Mouse (Mus musculus) MEL (cell line): ENCODE results near the gene Kdm5a. TPM values are rescaled to one million over a fixed set of nuclear protein-coding genes. Genes with fewer than 3 reads are reported as not detected.
A peak's percentile ranks its signal among the peaks of the same experiment; 100 is the strongest.

Experiments used
- DNase-seq: peaks from one replicate; pipeline ENCODE4 v3.0.0; 2011; ENCODE audit warnings: low read depth, low spot score
- H3K27ac ChIP-seq: 2 replicates; pipeline ENCODE4 v1.5.1; 2012; ENCODE audit warnings: low read depth, mild to moderate bottlenecking, control low read depth, low read length, moderate library complexity; ENCODE audit not compliant: control insufficient read depth
- H3K27me3 ChIP-seq, 2 experiments: fragments of 150-350 bp in 1 of 2; sonication (generic) in 1 of 2; 2 replicates each; pipeline ENCODE4 v1.6.1; 2012; ENCODE audit warnings: low read length in 2 of 2, mild to moderate bottlenecking in 2 of 2, improper control_type of control experiment in 1 of 2, moderate library complexity in 1 of 2; ENCODE audit not compliant: insufficient read depth in 2 of 2, control insufficient read depth in 1 of 2
- H3K36me3 ChIP-seq, 2 experiments: 2 replicates each; pipeline ENCODE4 v1.6.1; 2012 to 2014; ENCODE audit warnings: low read length in 2 of 2, improper control_type of control experiment in 1 of 2, inconsistent platforms in 1 of 2, mild to moderate bottlenecking in 1 of 2; ENCODE audit not compliant: insufficient read depth in 2 of 2, control insufficient read depth in 1 of 2
- H3K4me1 ChIP-seq, 2 experiments: fragments of 150-350 bp in 1 of 2; sonication (generic) in 1 of 2; 2 replicates each; pipeline ENCODE4 v1.6.1; 2012; ENCODE audit warnings: low read length in 2 of 2, improper control_type of control experiment in 1 of 2, mild to moderate bottlenecking in 1 of 2; ENCODE audit not compliant: insufficient read depth in 2 of 2, control insufficient read depth in 1 of 2
- H3K4me3 ChIP-seq, 2 experiments: fragments of 150-350 bp in 1 of 2; sonication (generic) in 1 of 2; 2 replicates each; pipeline ENCODE4 v1.5.1; 2012; ENCODE audit warnings: low read depth in 2 of 2, low read length in 2 of 2, mild to moderate bottlenecking in 2 of 2, moderate library complexity in 2 of 2, control low read depth in 1 of 2, improper control_type of control experiment in 1 of 2; ENCODE audit not compliant: control insufficient read depth in 1 of 2, insufficient read depth in 1 of 2
- H3K79me2 ChIP-seq: 2 replicates; pipeline ENCODE4 v1.6.1; 2012; ENCODE audit warnings: mild to moderate bottlenecking, low read length, moderate library complexity; ENCODE audit not compliant: control insufficient read depth, poor library complexity, insufficient read depth
- H3K9ac ChIP-seq: 2 replicates; pipeline ENCODE4 v1.6.1; 2012; ENCODE audit warnings: low read depth, mild to moderate bottlenecking, control low read depth, low read length, moderate library complexity; ENCODE audit not compliant: control insufficient read depth, poor library complexity, severe bottlenecking
- H3K9me3 ChIP-seq: fragments of 150-350 bp; sonication (generic); replicated peaks from 2 replicates; pipeline ENCODE4 v1.6.1; 2012; ENCODE audit warnings: mild to moderate bottlenecking, low read length, improper control_type of control experiment, moderate library complexity; ENCODE audit not compliant: insufficient read depth
- CTCF ChIP-seq, 3 experiments: IDR thresholded peaks in 2 of 3; conservative IDR thresholded peaks in 1 of 3; 2 replicates each; pipeline ENCODE4 v1.5.1; 2011 to 2012; ENCODE audit warnings: low read length in 3 of 3, low read depth in 2 of 3, mild to moderate bottlenecking in 2 of 3, improper control_type of control experiment in 1 of 3, inconsistent platforms in 1 of 3, mixed read lengths in 1 of 3, moderate library complexity in 1 of 3; ENCODE audit not compliant: control insufficient read depth in 1 of 3, insufficient read depth in 1 of 3, poor library complexity in 1 of 3, severe bottlenecking in 1 of 3
- JUND ChIP-seq: IDR thresholded peaks from 2 replicates; pipeline ENCODE4 v1.6.1; 2011; ENCODE audit warnings: low read depth, mild to moderate bottlenecking, improper control_type of control experiment, low read length
- MEF2A ChIP-seq: IDR thresholded peaks from 2 replicates; pipeline ENCODE4 v1.6.1; 2014; ENCODE audit warnings: low read depth, mild to moderate bottlenecking, inconsistent platforms, low read length, improper control_type of control experiment; ENCODE audit not compliant: poor library complexity, insufficient replicate concordance, severe bottlenecking; ENCODE audit errors: extremely low read depth
- MXI1 ChIP-seq: IDR thresholded peaks from 2 replicates; pipeline ENCODE4 v1.6.1; 2011; ENCODE audit warnings: mild to moderate bottlenecking, low read depth, low read length, improper control_type of control experiment
- MYB ChIP-seq: IDR thresholded peaks from 2 replicates; pipeline ENCODE4 v1.6.1; 2011; ENCODE audit warnings: mild to moderate bottlenecking, low read depth, low read length, improper control_type of control experiment
- TCF12 ChIP-seq: IDR thresholded peaks from 2 replicates; pipeline ENCODE4 v1.6.1; 2014; ENCODE audit warnings: low read depth, mild to moderate bottlenecking, inconsistent platforms, low read length, improper control_type of control experiment, moderate library complexity
- USF2 ChIP-seq, 2 experiments: IDR thresholded peaks; 2 replicates each; pipeline ENCODE4 v1.6.1; 2011 to 2012; ENCODE audit warnings: improper control_type of control experiment in 2 of 2, low read length in 2 of 2, borderline replicate concordance in 1 of 2, inconsistent platforms in 1 of 2, low read depth in 1 of 2, mild to moderate bottlenecking in 1 of 2; ENCODE audit not compliant: insufficient read depth in 1 of 2
- polyA plus RNA-seq, 2 experiments: library from polyadenylated mRNA; stranded (reverse) in 1 of 2; unstranded in 1 of 2; fragments of >175 nt in 1 of 2; fragments of >200 nt in 1 of 2; gene quantifications; 2 replicates each; pipeline versions ENCODE4 v1.2.1 to v1.2.4; 2012; ENCODE audit warnings: low replicate concordance in 2 of 2, low read depth in 1 of 2; ENCODE audit not compliant: insufficient read length in 2 of 2, insufficient read depth in 1 of 2, missing spikeins in 1 of 2
- total RNA-seq: library from RNA; depleted of rRNA; stranded (reverse); fragments of 300-350 nt; gene quantifications from 2 replicates; pipeline ENCODE4 v1.2.3, GENCODE M21; 2012; rRNA removed

Kdm5a gene
- total and polyA plus RNA-seq, 3 experiments = 45.7 to 303 (median 121) TPM

DNA sequence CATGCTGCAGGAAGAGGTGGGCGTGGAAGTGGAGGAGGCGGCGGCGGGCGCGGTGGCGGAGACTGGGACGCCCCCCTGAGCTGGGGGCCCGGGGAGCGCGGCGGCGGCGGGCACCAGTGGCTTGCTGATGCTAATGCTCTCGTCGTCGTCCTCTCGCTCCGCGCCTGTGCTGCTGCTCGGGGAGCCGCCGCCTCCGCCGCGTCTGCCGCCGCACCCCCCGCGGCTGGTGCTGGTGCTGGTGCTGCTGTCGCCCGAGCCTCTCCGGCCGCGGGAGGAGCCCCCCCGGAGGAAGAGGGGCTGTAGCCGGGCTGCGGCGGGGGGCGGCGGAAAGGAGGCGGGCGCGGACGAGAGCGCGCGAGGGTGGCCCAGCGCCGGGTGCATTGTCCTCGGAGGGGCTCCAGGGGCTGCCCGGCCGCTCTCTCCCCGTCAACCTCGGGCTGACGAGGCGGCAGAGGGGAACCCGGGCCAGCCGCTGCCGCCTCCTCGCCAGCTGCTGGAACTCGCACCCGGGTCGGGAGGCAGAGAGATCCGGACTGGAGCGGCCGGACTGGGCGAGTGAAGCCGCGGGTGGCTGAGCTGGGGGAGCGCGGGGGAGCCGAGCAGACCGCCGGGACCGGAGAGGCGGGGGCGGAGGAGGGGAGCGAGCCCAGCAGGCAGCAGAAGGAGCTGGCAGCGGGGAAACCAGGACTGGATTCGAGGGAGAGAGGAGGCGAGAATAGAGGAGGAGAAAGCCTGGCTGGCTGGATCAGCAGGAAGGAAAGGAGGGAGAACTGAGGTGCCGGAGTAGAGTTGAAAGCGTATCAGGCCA lies 129.7 kb downstream of the Kdm5a start, which contains the start of gene Tmem121b:
TSS of gene Tmem121b (minus strand) at position 434 of the 808 bp plus-strand sequence.
- Histone ChIP-seq H3K9me3 (no peaks in the 10 kb centered on the region), H3K4me3 (peak within 1 kb of the TSS; percentile 39 to 54), H3K4me1 (peaks cover 0 to 2% of the 10 kb centered on the region in 2 experiments; a peak in 1 of 4 replicates), H3K79me2 (no peaks in the 10 kb centered on the region), H3K36me3 (no peaks in the 10 kb centered on the region), H3K27ac (no peak within 1 kb of the TSS), H3K27me3 (peaks cover 0 to 14% of the 10 kb centered on the region in 2 experiments; a peak in 3 of 4 replicates), H3K9ac (peak within 1 kb of the TSS; percentile 49)
- TF ChIP-seq CTCF (IDR thresholded peaks at IDR 0.05 in 2 of 3, conservative IDR thresholded peaks at IDR 0.05 in 1 of 3; ENCODE audit: control insufficient read depth in 1 of 3, insufficient read depth in 1 of 3, low read depth in 2 of 3, low read length in 3 of 3, poor library complexity in 1 of 3, severe bottlenecking in 1 of 3) (no peak), JUND (no peak), MEF2A (no peak), MXI1 (peak; percentile 15; the same call in 1 of the 2 replicates), USF2 (IDR thresholded peaks at IDR 0.05; ENCODE audit: borderline replicate concordance in 1 of 2, insufficient read depth in 1 of 2, low read depth in 1 of 2, low read length in 2 of 2) (no peak), TCF12 (no peak), MYB (no peak)
- peak; percentile 53 for DNase-seq

Other genes starting within 250 kb of the Kdm5a start
- not detected in 2 replicates for gene D330020A13Rik, start 69.8 kb upstream of the Kdm5a start, total RNA-seq
- not detected for gene D330020A13Rik, start 69.8 kb upstream of the Kdm5a start, polyA plus RNA-seq
- gene B4galnt3, start 69.6 kb upstream of the Kdm5a start, total RNA-seq = 0.78 and 1.5 TPM in 2 replicates
- gene B4galnt3, start 69.6 kb upstream of the Kdm5a start, polyA plus RNA-seq = 1 to 10 TPM in 1 of 2 experiments, not detected in 1; 1.3 TPM
- gene Ccdc77, start 250 bp downstream of the Kdm5a start, total RNA-seq = 14.4 and 16.6 TPM in 2 replicates
- 10 to 100 TPM in 1 of 2 experiments, not detected in 1; 17.9 TPM for gene Ccdc77, start 250 bp downstream of the Kdm5a start, polyA plus RNA-seq
- 18.0 and 19.5 TPM in 2 replicates for gene Il17ra, start 99.1 kb downstream of the Kdm5a start, total RNA-seq
- gene Il17ra, start 99.1 kb downstream of the Kdm5a start, polyA plus RNA-seq = 10 to 100 TPM in 1 of 2 experiments, not detected in 1; 43.3 TPM
- not detected in 2 replicates for gene Tmem121b, start 129.7 kb downstream of the Kdm5a start, total RNA-seq
- gene Tmem121b, start 129.7 kb downstream of the Kdm5a start, polyA plus RNA-seq = under 1 TPM in 1 of 2 experiments, not detected in 1; 0.18 TPM
- 17.4 and 19.9 TPM in 2 replicates for gene Hdhd5, start 167.2 kb downstream of the Kdm5a start, total RNA-seq
- 10 to 100 TPM in 1 of 2 experiments, not detected in 1; 17.8 TPM for gene Hdhd5, start 167.2 kb downstream of the Kdm5a start, polyA plus RNA-seq